In genomic region chr11:101689701-101690113, GRCm38 (mm10) we compare ENCODE assay signal across 13 mouse cellular contexts. TPM values are rescaled to one million over a fixed set of nuclear protein-coding genes. Genes with fewer than 3 reads are reported as not detected.
DNase-seq lines count a peak whose midpoint lies in the region; ATAC-seq and TF ChIP-seq lines count a peak whose summit lies in the region.
"Had no signal": no experiment of that assay in that cellular context is flagged by ENCODE, and none has a peak within 500 bp of the region (broad histone marks: within the 10 kb centered on the region; RNA-seq: fewer than 3 reads in every experiment).

No protein-coding gene starts in this region.

- no peak for DNase-seq in ES-E14 (ENCODE audit: low read depth, low spot score)
- peak; percentile 78 to 82 for DNase-seq in frontal cortex, postnatal 36 days (ENCODE audit: low spot score in 2 of 2)
- peak; percentile 74 to 90 for DNase-seq in left cerebral cortex, postnatal 14 days (ENCODE audit: low spot score in 2 of 2)
- no peak for DNase-seq in natural killer cell, adult 2 months (ENCODE audit: low spot score in 2 of 2)
- no peak for DNase-seq in kidney, postnatal 36 days
- DNase-seq: embryo, embryonic 11 days; gastrocnemius, adult 2 months; kidney, postnatal 25 days; liver, postnatal 0 days; thymus, postnatal 4 days had no signal

- peaks cover 65% of the 10 kb centered on the region for H3K4me1 ChIP-seq in E14TG2a.4 (replicated peaks; ENCODE audit: low read depth, low read length)
- peaks cover 0 to 9% of the 10 kb centered on the region in 2 experiments; a peak in 1 of 4 replicates for H3K4me1 ChIP-seq in ES-E14 (ENCODE audit: control insufficient read depth in 2 of 2, insufficient read depth in 2 of 2, low read length in 2 of 2, poor library complexity in 1 of 2)

- H3K9me3 ChIP-seq in E14TG2a.4 (ENCODE audit: low read length), result no peaks in the 10 kb centered on the region
- H3K9me3 ChIP-seq in ES-E14 (ENCODE audit: control insufficient read depth, insufficient read depth, low read depth, low read length), result no peaks in the 10 kb centered on the region
- H3K9me3 ChIP-seq: heart, embryonic 15.5 days had no signal

- H3K4me3 ChIP-seq in E14TG2a.4 (replicated peaks; ENCODE audit: low read length) (peak overlapping the region; percentile 35), ES-E14 (ENCODE audit: insufficient read depth in 1 of 2, low read depth in 1 of 2, low read length in 2 of 2, poor library complexity in 1 of 2, severe bottlenecking in 1 of 2) (peak overlapping the region in 1 of 2 experiments; percentile 10; a peak in 2 of 4 replicates)
- H3K4me3 ChIP-seq: gastrocnemius, adult 2 months; heart, embryonic 15.5 days had no signal

- ATAC-seq in megakaryocyte progenitor cell, adult 5-6 weeks (replicated peaks; ENCODE audit: poor library complexity), result no peak
- ATAC-seq: liver, postnatal 0 days had no signal

- H3K27me3 ChIP-seq in E14TG2a.4 (ENCODE audit: insufficient read depth, low read length), result peaks cover 11% of the 10 kb centered on the region
- H3K27me3 ChIP-seq: heart, embryonic 15.5 days had no signal

- intact Hi-C loops in left cerebral cortex, postnatal 14 days (cut with DNase I), result no loop called here

- in situ Hi-C loops in ES-E14 (cut with MboI; ENCODE audit: low sequenced_read_pairs in 2 of 2, unreplicated experiment in 2 of 2), result no loop called here

- H3K27ac ChIP-seq in ES-E14 (ENCODE audit: insufficient read depth, low read depth, low read length, poor library complexity, severe bottlenecking), result no peak overlapping the region
- H3K27ac ChIP-seq: gastrocnemius, adult 2 months; heart, embryonic 15.5 days had no signal

- no peak for TF ChIP-seq CTCF in E14TG2a.4 (conservative IDR thresholded peaks at IDR 0.05; ENCODE audit: low read length)

- H3K36me3 ChIP-seq in E14TG2a.4 (ENCODE audit: insufficient read depth, low read length) (no peaks in the 10 kb centered on the region), ES-E14 (ENCODE audit: control insufficient read depth, insufficient read depth, low read length, poor library complexity, severe bottlenecking) (no peaks in the 10 kb centered on the region)
- H3K36me3 ChIP-seq: heart, embryonic 15.5 days had no signal

- peak overlapping the region; percentile 26; the same call in 1 of the 2 replicates for H3K9ac ChIP-seq in ES-E14 (ENCODE audit: insufficient read depth, low read depth, low read length, poor library complexity, severe bottlenecking)
- H3K9ac ChIP-seq: heart, embryonic 15.5 days; liver, postnatal 0 days had no signal

TF ChIP-seq in ES-E14, 5 proteins besides CTCF, POLR2A, EP300 and RAD21:
- TF ChIP-seq HCFC1 (IDR thresholded peaks at IDR 0.05; ENCODE audit: borderline replicate concordance, insufficient read depth, low read length) (no peak), ZNF384 (IDR thresholded peaks at IDR 0.05; ENCODE audit: low read depth, low read length) (no peak), CHD2 (IDR thresholded peaks at IDR 0.05; ENCODE audit: low read depth, low read length) (no peak)
TF ChIP-seq in ES-E14: peak in this region for 0.

RNA-seq across cellular contexts. Expression of gene Arl4d, which starts 24.4 kb away (rescaled TPM):
- total RNA-seq in ES-E14 (2012; rRNA removed), result 11.2 and 13.8 TPM in 2 replicates
- 10 to 100 TPM; 23.2 to 39.8 TPM for total RNA-seq in left cerebral cortex, postnatal 14 days (2021)
- 1.1 and 1.9 TPM in 2 replicates for total RNA-seq in megakaryocyte progenitor cell, adult 5-6 weeks (2015)
- 0.75 and 1.0 TPM in 2 replicates for total RNA-seq in megakaryocyte progenitor cell, adult 5-6 weeks (2017)

RNA-seq across cellular contexts. Expression of gene Dhx8, which starts 43.0 kb away (rescaled TPM):
- 43.6 and 51.7 TPM in 2 replicates for total RNA-seq in ES-E14 (2012; rRNA removed)
- total RNA-seq in left cerebral cortex, postnatal 14 days (2021), result 10 to 100 TPM; 34.6 to 34.9 TPM
- total RNA-seq in megakaryocyte progenitor cell, adult 5-6 weeks (2015), result 21.3 and 23.3 TPM in 2 replicates
- total RNA-seq in megakaryocyte progenitor cell, adult 5-6 weeks (2017), result 26.1 and 33.5 TPM in 2 replicates

Comparison
In these comparisons a context has a peak if more than half of its experiments do, and no peak if none do; other contexts are left out.
1. DNase-seq: peak in frontal cortex, postnatal 36 days (2 of 2) and left cerebral cortex, postnatal 14 days (2 of 2); none in ES-E14 (single experiment), natural killer cell, adult 2 months (0 of 2) and kidney, postnatal 36 days (0 of 2).